Mouse (Mus musculus) kidney, postnatal 14 days (tissue): ENCODE data around the gene Ripk1.

Experiments used
- DNase-seq: peaks from one replicate; pipeline ENCODE4 v3.0.0; 2022; ENCODE audit warnings: mixed read lengths

Ripk1 gene

GRCm38 (mm10) chr13:34078500-34079280 is 76.5 kb downstream of the Ripk1 start:
- DNase-seq = no peak

- no peak for DNase-seq
These were observed 77.6 kb downstream of the Ripk1 start for GRCm38 (mm10) chr13:34079801-34080200.

GRCm38 (mm10) chr13:34081926-34082325 is 79.8 kb downstream of the Ripk1 start:
- DNase-seq = no peak

- DNase-seq = peak; percentile 39
These were observed 82.0 kb downstream of the Ripk1 start for GRCm38 (mm10) chr13:34084026-34084750.
